ENCODE assay signal across 18 mouse cellular contexts in the genomic region with DNA sequence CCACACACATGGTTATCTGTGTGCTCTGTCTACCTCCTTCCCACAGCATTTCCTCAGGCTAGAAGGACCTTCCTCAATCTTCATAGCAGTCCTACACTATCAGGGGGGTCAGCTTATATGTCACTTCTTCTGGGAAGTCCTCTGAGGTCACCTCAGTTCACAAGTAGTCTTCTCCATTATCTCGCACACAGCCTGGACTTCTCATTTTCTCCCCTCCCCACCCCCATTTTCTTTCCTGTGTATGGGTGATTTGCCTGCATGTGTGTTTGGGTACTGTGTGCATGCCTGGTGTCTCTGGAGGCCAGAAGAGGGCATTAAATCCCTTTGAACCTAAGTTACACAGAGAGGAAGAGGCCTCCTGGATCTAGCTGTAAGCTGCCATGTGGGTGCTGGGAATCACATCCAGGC. TPM values are rescaled to one million over a fixed set of nuclear protein-coding genes. Genes with fewer than 3 reads are reported as not detected.
A peak's percentile ranks its signal among the peaks of the same experiment; 100 is the strongest.
DNase-seq lines count a peak whose midpoint lies in the region; ATAC-seq and TF ChIP-seq lines count a peak whose summit lies in the region.
"Had no signal": no experiment of that assay in that cellular context is flagged by ENCODE, and none has a peak within 500 bp of the region (broad histone marks: within the 10 kb centered on the region; RNA-seq: fewer than 3 reads in every experiment).

No protein-coding gene starts in this region.

- peak overlapping the region; percentile 82 for H3K27ac ChIP-seq in bone marrow macrophage, adult 2 months (ENCODE audit: insufficient read depth, low read depth, low read length)
- H3K27ac ChIP-seq in liver, embryonic 16.5 days (ENCODE audit: low read length): no peak overlapping the region
- H3K27ac ChIP-seq in intestine, postnatal 0 days (ENCODE audit: low read depth, low read length): no peak overlapping the region
- H3K27ac ChIP-seq in left cerebral cortex, adult 2 months: no peak overlapping the region
- H3K27ac ChIP-seq: heart, embryonic 10.5 days had no signal

- peaks cover 28% of the 10 kb centered on the region for H3K4me1 ChIP-seq in bone marrow macrophage, adult 2 months (ENCODE audit: control insufficient read depth, insufficient read depth, low read length)
- no peaks in the 10 kb centered on the region for H3K4me1 ChIP-seq in liver, embryonic 16.5 days (ENCODE audit: control insufficient read depth, low read depth, low read length)
- no peaks in the 10 kb centered on the region for H3K4me1 ChIP-seq in intestine, postnatal 0 days (replicated peaks; ENCODE audit: control insufficient read depth, insufficient read depth, low read length)

- H3K4me2 ChIP-seq in liver, embryonic 16.5 days (ENCODE audit: low read depth, low read length): no peak overlapping the region
- no peak overlapping the region for H3K4me2 ChIP-seq in intestine, postnatal 0 days (replicated peaks; ENCODE audit: low read depth)

- intact Hi-C loops in left cerebral cortex, adult 2 months (cut with DNase I): no loop called here

- no peak overlapping the region for H3K4me3 ChIP-seq in bone marrow macrophage, adult 2 months (ENCODE audit: insufficient read depth, low read length)
- no peak overlapping the region for H3K4me3 ChIP-seq in liver, embryonic 16.5 days (ENCODE audit: low read depth, low read length)
- H3K4me3 ChIP-seq in intestine, postnatal 0 days (ENCODE audit: low read depth, low read length): no peak overlapping the region
- H3K4me3 ChIP-seq in left cerebral cortex, adult 2 months: no peak overlapping the region
- H3K4me3 ChIP-seq: heart, embryonic 10.5 days had no signal

- peak; percentile 53 for TF ChIP-seq CTCF in bone marrow macrophage, adult 2 months (IDR thresholded peaks at IDR 0.05; ENCODE audit: low read depth, low read length)
- no peak for TF ChIP-seq CTCF in intestine, postnatal 0 days (IDR thresholded peaks at IDR 0.05; ENCODE audit: low read depth)
- no peak for TF ChIP-seq CTCF in left cerebral cortex, adult 2 months (IDR thresholded peaks at IDR 0.05)

- peak; percentile 31 for DNase-seq in lung, postnatal 36 days
- no peak for DNase-seq in lung, adult 18-20 months
- DNase-seq in splenic B cell, adult 2 months (ENCODE audit: low read depth, low spot score): peak; percentile 33
- DNase-seq in left cerebral cortex, adult 2 months (ENCODE audit: extremely low spot score in 1 of 2, low spot score in 2 of 2): no peak
- DNase-seq: B cell, adult 2 months; cerebellum, postnatal 25 days; gastrocnemius, postnatal 25 days; heart, postnatal 14 days; kidney, adult 11 months; kidney, postnatal 10 days; layer of hippocampus, adult 9-11 months; thymus, postnatal 25 days had no signal

- peak; percentile 58; the same call in 1 of the 2 replicates for ATAC-seq in liver, embryonic 16.5 days (ENCODE audit: low read depth)
- ATAC-seq in intestine, postnatal 0 days: no peak
- ATAC-seq: forebrain, embryonic 14.5 days; hindbrain, embryonic 16.5 days had no signal

- H3K9ac ChIP-seq in liver, embryonic 16.5 days (ENCODE audit: low read depth, low read length): no peak overlapping the region
- no peak overlapping the region for H3K9ac ChIP-seq in intestine, postnatal 0 days (ENCODE audit: low read depth, low read length)

- H3K27me3 ChIP-seq in liver, embryonic 16.5 days (ENCODE audit: control insufficient read depth, insufficient read depth, low read depth, low read length): no peaks in the 10 kb centered on the region
- no peaks in the 10 kb centered on the region for H3K27me3 ChIP-seq in splenic B cell, adult 2 months (ENCODE audit: control insufficient read depth, insufficient read depth, low read length, poor library complexity, severe bottlenecking)
- H3K27me3 ChIP-seq in intestine, postnatal 0 days (replicated peaks; ENCODE audit: control insufficient read depth, insufficient read depth, low read length): no peaks in the 10 kb centered on the region

- H3K36me3 ChIP-seq in liver, embryonic 16.5 days (ENCODE audit: control insufficient read depth, insufficient read depth): no peaks in the 10 kb centered on the region
- H3K36me3 ChIP-seq in splenic B cell, adult 2 months (ENCODE audit: control insufficient read depth, insufficient read depth, low read length, poor library complexity, severe bottlenecking): peaks cover 7% of the 10 kb centered on the region
- H3K36me3 ChIP-seq in intestine, postnatal 0 days (ENCODE audit: control insufficient read depth, insufficient read depth): no peaks in the 10 kb centered on the region
- H3K36me3 ChIP-seq: heart, embryonic 10.5 days had no signal

- H3K9me3 ChIP-seq in liver, embryonic 16.5 days (replicated peaks; ENCODE audit: control insufficient read depth, low read length): no peaks in the 10 kb centered on the region
- H3K9me3 ChIP-seq in intestine, postnatal 0 days (ENCODE audit: control insufficient read depth): no peaks in the 10 kb centered on the region
- H3K9me3 ChIP-seq: heart, embryonic 10.5 days had no signal

- WGBS in liver, embryonic 16.5 days (ENCODE audit: insufficient replicate concordance): 19% methylated on average over 1 of the region's 1 CpGs
- WGBS in intestine, postnatal 0 days: 83% methylated on average over 1 of the region's 1 CpGs

- TF ChIP-seq POLR2A in bone marrow macrophage, adult 2 months (IDR thresholded peaks at IDR 0.05; ENCODE audit: borderline replicate concordance, low read depth, low read length): no peak

RNA-seq across cellular contexts. Expression of gene AB124611, which starts 1.9 kb away (rescaled TPM):
- polyA plus RNA-seq in bone marrow macrophage, adult 2 months (2012; ENCODE audit: insufficient read depth, insufficient read length, missing spikeins): 156 and 179 TPM in 2 replicates
- polyA plus RNA-seq in liver, embryonic 16.5 days (2015; fragmentation: Nextera tagmentation; extraction: Ambion mirVana): 9.6 and 11.3 TPM in 2 replicates
- 0.43 and 1.1 TPM in 2 replicates for polyA plus RNA-seq in intestine, postnatal 0 days (2015; fragmentation: Nextera tagmentation; extraction: Ambion mirVana)
- under 1 TPM in 1 of 2 experiments, not detected in 1; 0.29 TPM for total RNA-seq in left cerebral cortex, adult 2 months (2021)

RNA-seq across cellular contexts. Expression of gene Tmed1, which starts 17.9 kb away (rescaled TPM):
- polyA plus RNA-seq in bone marrow macrophage, adult 2 months (2012; ENCODE audit: insufficient read depth, insufficient read length, missing spikeins): 11.3 and 11.8 TPM in 2 replicates
- 27.3 and 29.8 TPM in 2 replicates for polyA plus RNA-seq in liver, embryonic 16.5 days (2015; fragmentation: Nextera tagmentation; extraction: Ambion mirVana)
- polyA plus RNA-seq in intestine, postnatal 0 days (2015; fragmentation: Nextera tagmentation; extraction: Ambion mirVana): 31.1 and 31.4 TPM in 2 replicates
- total RNA-seq in left cerebral cortex, adult 2 months (2021): 10 to 100 TPM; 13.1 to 13.9 TPM

RNA-seq across cellular contexts. Expression of gene Carm1, which starts 18.8 kb away (rescaled TPM):
- 19.1 and 20.5 TPM in 2 replicates for polyA plus RNA-seq in bone marrow macrophage, adult 2 months (2012; ENCODE audit: insufficient read depth, insufficient read length, missing spikeins)
- 7.0 and 9.3 TPM in 2 replicates for polyA plus RNA-seq in liver, embryonic 16.5 days (2015; fragmentation: Nextera tagmentation; extraction: Ambion mirVana)
- polyA plus RNA-seq in intestine, postnatal 0 days (2015; fragmentation: Nextera tagmentation; extraction: Ambion mirVana): 10.0 and 11.9 TPM in 2 replicates
- 10 to 100 TPM; 78.2 to 79.5 TPM for total RNA-seq in left cerebral cortex, adult 2 months (2021)

Comparison
In these comparisons a context has a peak if more than half of its experiments do, and no peak if none do; other contexts are left out.
1. DNase-seq: peak in lung, postnatal 36 days (single experiment) and splenic B cell, adult 2 months (single experiment); none in lung, adult 18-20 months (0 of 2) and left cerebral cortex, adult 2 months (0 of 2).
2. RNA of gene AB124611, which starts 1.9 kb away (polyA plus RNA-seq): 156 to 179 TPM in bone marrow macrophage, adult 2 months; 9.6 to 11.3 TPM in liver, embryonic 16.5 days and 0.43 to 1.1 TPM in intestine, postnatal 0 days; every median in the first group is over 10 times any median in the second.